Mouse (Mus musculus): ENCODE measurements around the gene Ppef2. TPM values are rescaled to one million over a fixed set of nuclear protein-coding genes. Genes with fewer than 3 reads are reported as not detected.

Gene Ppef2
- polyA plus RNA-seq, 1 experiment from 2014 or later, result 0.31 TPM

GRCm38 (mm10) chr5:92228776-92229175 lies 27.3 kb downstream of the Ppef2 start:
- Histone ChIP-seq H3K4me3 (ENCODE audit: low read length) (no peak overlapping the region), H3K36me3 (ENCODE audit: control insufficient read depth, insufficient read depth, low read length) (no peaks in the 10 kb centered on the region), H3K4me1 (ENCODE audit: control insufficient read depth, insufficient read depth, low read length) (no peaks in the 10 kb centered on the region), H3K9me3 (ENCODE audit: control insufficient read depth, low read length) (no peaks in the 10 kb centered on the region), H3K27ac (ENCODE audit: low read depth, low read length) (no peak overlapping the region), H3K4me2 (replicated peaks; ENCODE audit: low read depth, low read length) (no peak overlapping the region), H3K9ac (ENCODE audit: low read depth, low read length) (no peak overlapping the region), H3K27me3 (ENCODE audit: control insufficient read depth, insufficient read depth, low read length) (no peaks in the 10 kb centered on the region)
- WGBS, result 52% methylated on average over 10 of the region's 10 CpGs
- no peak for ATAC-seq (ENCODE audit: low FRiP score, low TSS enrichment)

DNA sequence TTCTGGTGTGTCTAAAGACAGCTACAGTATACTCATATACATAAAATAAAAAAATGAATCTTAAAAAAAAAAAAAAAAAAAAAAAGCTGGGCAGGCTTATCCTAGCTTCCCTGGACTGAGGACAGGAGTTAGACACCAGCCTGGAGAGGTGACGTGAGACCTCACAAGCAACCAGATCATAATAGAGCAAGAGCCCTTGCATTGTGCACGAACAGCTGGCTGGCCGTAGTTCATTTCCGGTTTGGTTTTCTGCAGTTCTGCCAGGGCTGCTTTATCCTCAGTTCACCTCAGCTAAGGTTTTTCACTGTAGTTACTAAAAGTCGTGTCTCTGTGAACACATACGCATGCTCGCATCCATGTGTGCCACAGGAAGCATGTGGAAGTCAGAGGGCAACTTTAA lies 28.3 kb downstream of the Ppef2 start:
- Histone ChIP-seq H3K4me1 (ENCODE audit: control insufficient read depth, insufficient read depth, low read length) (no peaks in the 10 kb centered on the region), H3K4me3 (ENCODE audit: low read length) (no peak overlapping the region), H3K27ac (ENCODE audit: low read depth, low read length) (no peak overlapping the region), H3K9me3 (ENCODE audit: control insufficient read depth, low read length) (no peaks in the 10 kb centered on the region), H3K4me2 (replicated peaks; ENCODE audit: low read depth, low read length) (no peak overlapping the region), H3K36me3 (ENCODE audit: control insufficient read depth, insufficient read depth, low read length) (no peaks in the 10 kb centered on the region), H3K27me3 (ENCODE audit: control insufficient read depth, insufficient read depth, low read length) (no peaks in the 10 kb centered on the region), H3K9ac (ENCODE audit: low read depth, low read length) (no peak overlapping the region)
- whole genome bisulfite sequencing, result 85% methylated on average over 7 of the region's 7 CpGs
- no peak for ATAC-seq (ENCODE audit: low FRiP score, low TSS enrichment)

- no peak for ATAC-seq (ENCODE audit: low FRiP score, low TSS enrichment)
- H3K4me1 ChIP-seq (ENCODE audit: control insufficient read depth, insufficient read depth, low read length), result no peaks in the 10 kb centered on the region
- no peak overlapping the region for H3K27ac ChIP-seq (ENCODE audit: low read depth, low read length)
- H3K36me3 ChIP-seq (ENCODE audit: control insufficient read depth, insufficient read depth, low read length), result no peaks in the 10 kb centered on the region
- no peaks in the 10 kb centered on the region for H3K9me3 ChIP-seq (ENCODE audit: control insufficient read depth, low read length)
- H3K27me3 ChIP-seq (ENCODE audit: control insufficient read depth, insufficient read depth, low read length), result no peaks in the 10 kb centered on the region
- H3K9ac ChIP-seq (ENCODE audit: low read depth, low read length), result no peak overlapping the region
- no peak overlapping the region for H3K4me2 ChIP-seq (replicated peaks; ENCODE audit: low read depth, low read length)
- WGBS, result 92% methylated on average over 8 of the region's 8 CpGs
- no peak overlapping the region for H3K4me3 ChIP-seq (ENCODE audit: low read length)
Observed at GRCm38 (mm10) chr5:92220287-92220902, 35.7 kb downstream of the Ppef2 start.

DNA sequence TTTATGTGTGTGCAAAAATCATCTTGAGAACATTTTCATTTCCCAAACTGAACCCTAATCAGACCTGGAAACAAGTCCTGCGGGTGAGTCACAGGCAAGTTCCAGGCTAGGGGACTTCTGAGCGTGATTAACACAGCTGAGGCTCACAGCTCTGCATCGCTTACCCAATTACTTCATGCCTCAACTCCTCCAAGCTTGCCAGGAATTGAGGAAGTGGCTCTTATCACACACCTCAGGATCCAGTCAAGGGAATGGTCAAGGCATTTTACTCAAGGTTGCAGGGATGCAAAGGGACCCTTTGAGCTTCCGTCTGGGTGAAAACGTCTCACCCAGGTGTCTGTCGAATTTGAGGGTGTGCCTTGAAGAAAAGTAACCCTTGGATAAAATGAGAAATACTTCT lies 36.3 kb downstream of the Ppef2 start:
- Histone ChIP-seq H3K4me2 (replicated peaks; ENCODE audit: low read depth, low read length) (no peak overlapping the region), H3K27ac (ENCODE audit: low read depth, low read length) (no peak overlapping the region), H3K9me3 (ENCODE audit: control insufficient read depth, low read length) (no peaks in the 10 kb centered on the region), H3K27me3 (ENCODE audit: control insufficient read depth, insufficient read depth, low read length) (no peaks in the 10 kb centered on the region), H3K4me3 (ENCODE audit: low read length) (no peak overlapping the region), H3K9ac (ENCODE audit: low read depth, low read length) (no peak overlapping the region), H3K4me1 (ENCODE audit: control insufficient read depth, insufficient read depth, low read length) (no peaks in the 10 kb centered on the region), H3K36me3 (ENCODE audit: control insufficient read depth, insufficient read depth, low read length) (no peaks in the 10 kb centered on the region)
- 65% methylated on average over 6 of the region's 6 CpGs for WGBS
- ATAC-seq (ENCODE audit: low FRiP score, low TSS enrichment), result peak; percentile 52; the same call in 1 of the 2 replicates

DNA sequence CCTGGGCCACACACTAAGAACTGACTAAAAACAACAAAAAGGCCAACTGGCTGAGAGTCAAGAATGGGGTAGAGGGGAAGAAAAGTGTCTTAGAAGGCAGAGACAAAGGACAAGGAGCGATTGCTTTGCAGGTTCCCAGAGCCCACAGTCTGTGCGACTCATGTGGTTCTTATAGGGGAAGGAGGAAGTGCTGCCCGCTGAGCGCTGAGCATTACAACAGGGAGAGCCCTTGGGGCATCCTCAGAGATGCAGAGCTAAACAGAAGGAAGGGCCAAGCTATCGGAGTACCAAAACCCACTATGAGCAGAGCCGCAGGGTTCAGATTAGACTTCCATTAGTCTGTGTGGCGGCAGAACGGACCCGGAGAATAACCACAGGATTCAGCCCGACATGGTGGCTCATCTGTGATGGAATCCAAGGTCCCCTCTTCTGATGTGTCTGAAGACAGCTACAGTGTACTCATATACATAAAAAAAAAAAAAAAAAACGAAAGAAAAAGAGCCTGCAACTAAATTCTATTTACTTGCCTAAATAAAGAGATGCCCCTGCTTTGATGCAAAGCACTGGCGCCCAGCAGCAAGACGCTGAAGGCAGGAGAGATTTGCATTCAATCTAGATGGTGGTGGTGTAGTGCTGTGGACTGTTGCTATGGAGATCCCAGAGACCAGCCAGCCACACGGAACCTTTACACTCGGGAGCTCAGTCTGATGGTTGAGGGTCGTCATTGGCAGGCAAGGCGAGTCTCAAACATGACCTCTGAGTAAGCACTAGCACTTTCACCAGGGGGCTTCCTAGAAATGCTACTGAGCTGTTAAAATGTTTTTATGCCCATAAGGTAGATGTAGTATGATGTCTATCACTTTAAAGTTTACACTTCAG lies 36.9 kb downstream of the Ppef2 start:
- no peak for ATAC-seq (ENCODE audit: low FRiP score, low TSS enrichment)

DNA sequence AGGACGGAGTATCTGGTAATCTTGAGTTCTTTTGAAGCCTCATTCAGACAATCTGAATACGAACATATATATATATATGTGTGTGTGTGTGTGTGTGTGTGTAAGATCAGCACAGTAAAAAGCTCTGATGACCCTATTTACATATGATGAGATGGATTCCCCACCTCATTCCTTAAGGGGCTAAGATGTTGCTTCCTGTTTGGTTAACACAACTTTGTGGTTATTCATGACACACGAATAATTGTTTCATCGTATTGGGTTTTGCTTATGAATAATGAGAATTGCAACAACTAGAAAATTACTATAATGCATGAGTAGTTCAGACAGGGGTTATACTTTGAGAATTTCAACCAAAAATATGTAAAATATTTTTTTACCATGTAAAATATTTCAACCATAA lies 40.8 kb downstream of the Ppef2 start, which contains the start of gene U90926:
U90926 (minus strand) TSS at position 101 of the 400 bp plus-strand sequence.
- Histone ChIP-seq H3K36me3 (ENCODE audit: control insufficient read depth, insufficient read depth, low read length) (no peaks in the 10 kb centered on the region), H3K27ac (ENCODE audit: low read depth, low read length) (no peak within 1 kb of the TSS), H3K4me2 (replicated peaks; ENCODE audit: low read depth, low read length) (no peak within 1 kb of the TSS), H3K4me1 (ENCODE audit: control insufficient read depth, insufficient read depth, low read length) (no peaks in the 10 kb centered on the region), H3K9ac (ENCODE audit: low read depth, low read length) (no peak within 1 kb of the TSS), H3K4me3 (ENCODE audit: low read length) (no peak within 1 kb of the TSS), H3K27me3 (ENCODE audit: control insufficient read depth, insufficient read depth, low read length) (no peaks in the 10 kb centered on the region), H3K9me3 (ENCODE audit: control insufficient read depth, low read length) (no peaks in the 10 kb centered on the region)
- ATAC-seq (ENCODE audit: low FRiP score, low TSS enrichment), result no peak
- WGBS, result 94% methylated on average over 4 of the region's 4 CpGs

More for the DNA sequence above, 36.9 kb downstream of the Ppef2 start:
- Histone ChIP-seq H3K4me1 (ENCODE audit: control insufficient read depth, insufficient read depth, low read length) (no peaks in the 10 kb centered on the region), H3K9me3 (ENCODE audit: control insufficient read depth, low read length) (no peaks in the 10 kb centered on the region), H3K36me3 (ENCODE audit: control insufficient read depth, insufficient read depth, low read length) (no peaks in the 10 kb centered on the region), H3K4me2 (replicated peaks; ENCODE audit: low read depth, low read length) (no peak overlapping the region), H3K27me3 (ENCODE audit: control insufficient read depth, insufficient read depth, low read length) (no peaks in the 10 kb centered on the region), H3K4me3 (ENCODE audit: low read length) (no peak overlapping the region), H3K9ac (ENCODE audit: low read depth, low read length) (no peak overlapping the region), H3K27ac (ENCODE audit: low read depth, low read length) (no peak overlapping the region)
- 58% methylated on average over 17 of the region's 17 CpGs for WGBS

DNA sequence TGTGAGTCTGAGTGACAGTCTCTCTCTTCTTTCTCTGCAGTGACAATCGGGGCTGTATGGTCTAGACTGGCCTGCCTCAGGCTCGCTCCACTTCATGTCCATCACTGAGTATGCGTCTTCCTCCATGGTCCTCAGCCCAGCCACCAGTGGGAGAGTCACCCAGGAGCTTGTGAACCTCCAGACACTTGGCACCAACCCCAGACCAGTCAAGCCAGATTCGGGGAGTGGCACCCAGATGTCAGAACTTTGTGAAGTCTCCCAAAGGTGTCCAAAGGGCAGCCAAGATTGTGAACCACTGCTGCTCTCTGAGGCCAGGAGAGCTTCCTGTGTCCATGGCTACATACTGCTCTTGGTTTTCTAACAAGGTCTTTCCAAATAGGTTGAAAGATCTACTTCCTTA lies 43.8 kb downstream of the Ppef2 start:
- Histone ChIP-seq H3K4me2 (replicated peaks; ENCODE audit: low read depth, low read length) (no peak overlapping the region), H3K27ac (ENCODE audit: low read depth, low read length) (no peak overlapping the region), H3K9ac (ENCODE audit: low read depth, low read length) (no peak overlapping the region), H3K36me3 (ENCODE audit: control insufficient read depth, insufficient read depth, low read length) (no peaks in the 10 kb centered on the region), H3K4me1 (ENCODE audit: control insufficient read depth, insufficient read depth, low read length) (no peaks in the 10 kb centered on the region), H3K9me3 (ENCODE audit: control insufficient read depth, low read length) (no peaks in the 10 kb centered on the region), H3K27me3 (ENCODE audit: control insufficient read depth, insufficient read depth, low read length) (no peaks in the 10 kb centered on the region), H3K4me3 (ENCODE audit: low read length) (no peak overlapping the region)
- no peak for ATAC-seq (ENCODE audit: low FRiP score, low TSS enrichment)
- 88% methylated on average over 4 of the region's 4 CpGs for WGBS

GRCm38 (mm10) chr5:92210205-92210604 lies 45.9 kb downstream of the Ppef2 start:
- no peak overlapping the region for H3K27ac ChIP-seq (ENCODE audit: low read depth, low read length)
- H3K9ac ChIP-seq (ENCODE audit: low read depth, low read length), result no peak overlapping the region
- no peaks in the 10 kb centered on the region for H3K4me1 ChIP-seq (ENCODE audit: control insufficient read depth, insufficient read depth, low read length)
- H3K9me3 ChIP-seq (ENCODE audit: control insufficient read depth, low read length), result no peaks in the 10 kb centered on the region
- WGBS, result 57% methylated on average over 8 of the region's 8 CpGs
- ATAC-seq (ENCODE audit: low FRiP score, low TSS enrichment), result no peak
- H3K4me2 ChIP-seq (replicated peaks; ENCODE audit: low read depth, low read length), result no peak overlapping the region
- no peak overlapping the region for H3K4me3 ChIP-seq (ENCODE audit: low read length)
- no peaks in the 10 kb centered on the region for H3K36me3 ChIP-seq (ENCODE audit: control insufficient read depth, insufficient read depth, low read length)
- H3K27me3 ChIP-seq (ENCODE audit: control insufficient read depth, insufficient read depth, low read length), result no peaks in the 10 kb centered on the region

DNA sequence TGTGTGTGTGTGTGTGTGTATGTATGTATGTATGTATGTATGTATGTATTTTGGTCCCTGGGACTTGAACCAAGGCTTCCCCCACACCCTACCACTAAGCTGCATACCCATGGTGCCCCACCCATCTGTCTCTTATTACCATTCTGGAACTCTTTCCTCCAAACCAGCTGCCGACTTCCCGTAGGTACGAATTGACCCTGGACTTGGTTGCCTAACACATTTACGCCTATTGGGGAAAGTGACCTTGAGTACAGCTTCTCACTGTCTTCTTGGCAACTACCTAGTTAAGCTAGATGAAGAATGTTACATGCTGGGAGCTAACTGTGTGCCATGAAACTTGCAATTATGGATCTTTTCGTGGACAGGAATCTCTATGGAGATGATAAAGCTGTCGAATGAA lies 50.0 kb downstream of the Ppef2 start:
- Histone ChIP-seq H3K27ac (ENCODE audit: low read depth, low read length) (no peak overlapping the region), H3K9me3 (ENCODE audit: control insufficient read depth, low read length) (no peaks in the 10 kb centered on the region), H3K9ac (ENCODE audit: low read depth, low read length) (no peak overlapping the region), H3K4me1 (ENCODE audit: control insufficient read depth, insufficient read depth, low read length) (no peaks in the 10 kb centered on the region), H3K36me3 (ENCODE audit: control insufficient read depth, insufficient read depth, low read length) (peaks cover 27% of the 10 kb centered on the region), H3K4me2 (replicated peaks; ENCODE audit: low read depth, low read length) (no peak overlapping the region), H3K27me3 (ENCODE audit: control insufficient read depth, insufficient read depth, low read length) (no peaks in the 10 kb centered on the region), H3K4me3 (ENCODE audit: low read length) (no peak overlapping the region)
- no peak for ATAC-seq (ENCODE audit: low FRiP score, low TSS enrichment)
- WGBS, result 86% methylated on average over 6 of the region's 6 CpGs

All from kidney, embryonic 14.5 days (tissue).